Mouse (Mus musculus) megakaryocyte, adult 5-6 weeks (primary cell): ENCODE measurements at regions not wholly inside any gene's neighbourhood (a gene's known extent, or its start where the extent isn't known, plus 50 kb on each side); places are given as distances from the start of the nearest gene placed in this dataset.

Experiments
- ATAC-seq: 2 replicates; pipeline ENCODE4 v1.8.0; 2016; ENCODE audit warnings: mild to moderate bottlenecking, inconsistent platforms; ENCODE audit not compliant: poor library complexity, severe bottlenecking

- ATAC-seq: no peak
Observed at GRCm38 (mm10) chr11:113016801-113017715, 235.0 kb downstream of the Sox9 start.

GRCm38 (mm10) chr11:113021533-113021932 is 239.5 kb downstream of the Sox9 start:
- no peak for ATAC-seq

DNA sequence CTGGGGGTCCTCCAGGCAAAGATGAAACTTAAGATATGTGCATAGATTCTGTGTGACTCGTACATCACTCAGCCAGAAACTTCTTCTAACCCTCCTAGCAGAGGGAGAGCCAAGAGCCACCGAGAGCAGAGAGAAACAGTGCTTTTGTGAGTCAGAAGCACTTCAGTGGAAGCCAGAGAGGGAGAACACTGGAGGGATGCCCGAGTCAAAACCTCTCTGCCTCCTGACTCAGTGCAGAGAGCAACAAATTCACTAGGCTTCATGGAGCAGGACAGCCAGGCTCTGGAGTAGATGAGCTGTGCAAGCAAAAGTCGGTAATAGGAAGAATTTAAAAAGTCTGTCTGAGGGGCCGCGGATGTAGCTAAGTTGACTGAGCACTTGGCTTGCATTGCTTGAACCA is 245.0 kb downstream of the Sox9 start:
- ATAC-seq: no peak

DNA sequence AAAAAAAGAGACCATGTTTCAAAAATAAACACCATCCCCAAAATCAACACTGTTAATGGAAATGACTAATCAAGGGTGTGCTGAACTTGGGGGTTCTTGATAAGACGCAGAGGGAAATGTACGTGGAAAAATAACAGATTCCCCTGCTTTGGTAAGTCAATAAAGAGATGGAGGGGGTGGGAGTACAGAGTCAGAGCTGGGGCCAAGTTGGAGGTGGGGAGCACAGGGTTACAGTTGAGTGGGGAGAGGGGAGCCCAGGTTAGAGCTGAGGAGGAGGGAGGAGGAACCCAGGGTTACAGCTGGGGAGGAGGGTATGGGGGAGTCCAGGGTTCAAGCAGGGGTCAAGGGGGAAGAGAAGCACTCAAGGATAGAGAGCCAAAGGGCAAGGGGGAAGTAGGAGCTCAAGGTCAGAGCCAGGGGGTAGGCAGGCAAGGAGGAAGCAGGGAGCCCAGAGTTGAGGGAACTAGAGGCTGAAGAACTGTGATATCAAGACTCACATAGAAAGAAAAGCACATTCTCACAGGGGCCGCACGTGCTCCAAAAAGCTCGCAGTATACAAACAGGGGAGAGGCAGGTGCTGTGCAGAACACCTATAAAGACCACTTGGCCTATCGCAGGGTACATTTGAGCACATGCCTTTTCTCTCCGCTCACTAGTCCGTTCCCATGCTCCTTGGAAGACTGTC is 246.4 kb downstream of the Sox9 start:
- no peak for ATAC-seq

DNA sequence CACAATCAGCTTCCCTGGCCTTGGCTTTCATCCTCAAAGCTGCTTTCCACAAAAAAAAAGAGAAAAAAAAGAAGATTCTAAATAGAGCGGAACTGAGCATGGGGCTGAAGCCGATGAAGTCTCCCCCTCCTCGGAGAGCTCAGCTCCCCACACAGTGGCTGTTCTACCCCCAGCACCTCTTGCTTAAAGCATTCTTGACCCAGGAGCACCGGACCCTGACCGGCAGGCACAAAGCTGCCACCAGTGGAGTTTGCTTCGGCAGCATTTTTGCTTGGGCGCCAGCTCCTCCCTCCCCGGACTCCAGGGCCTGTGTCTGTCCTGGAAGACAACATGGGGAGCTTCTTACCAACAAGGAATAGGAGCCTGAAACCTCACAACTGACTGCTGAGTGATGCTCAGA is 249.4 kb downstream of the Sox9 start:
- no peak for ATAC-seq

GRCm38 (mm10) chr11:113032487-113033228 is 250.6 kb downstream of the Sox9 start:
- ATAC-seq: no peak

GRCm38 (mm10) chr11:113034911-113035310 is 252.9 kb downstream of the Sox9 start:
- no peak for ATAC-seq

DNA sequence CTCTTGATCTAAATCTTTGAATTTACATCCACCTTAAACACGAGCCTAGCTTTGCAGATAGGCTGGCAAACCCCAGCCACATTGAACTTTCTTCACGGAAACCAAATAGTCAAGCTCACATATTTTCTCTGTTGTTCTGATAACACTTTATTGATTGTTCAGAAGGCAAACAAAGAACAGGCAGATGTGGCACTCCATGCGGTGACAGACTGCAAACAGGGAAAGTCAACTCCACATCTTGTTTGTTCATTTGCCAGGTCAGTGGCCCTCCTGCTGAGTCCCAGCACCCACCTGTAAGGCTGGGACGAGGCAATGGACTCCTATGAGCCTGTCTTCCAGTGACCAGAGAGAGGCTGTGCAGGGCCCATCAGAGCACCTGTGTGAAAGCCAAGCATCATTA is 255.7 kb downstream of the Sox9 start:
- ATAC-seq: no peak

- ATAC-seq: no peak
Observed at GRCm38 (mm10) chr11:113042710-113043109, 260.7 kb downstream of the Sox9 start.

DNA sequence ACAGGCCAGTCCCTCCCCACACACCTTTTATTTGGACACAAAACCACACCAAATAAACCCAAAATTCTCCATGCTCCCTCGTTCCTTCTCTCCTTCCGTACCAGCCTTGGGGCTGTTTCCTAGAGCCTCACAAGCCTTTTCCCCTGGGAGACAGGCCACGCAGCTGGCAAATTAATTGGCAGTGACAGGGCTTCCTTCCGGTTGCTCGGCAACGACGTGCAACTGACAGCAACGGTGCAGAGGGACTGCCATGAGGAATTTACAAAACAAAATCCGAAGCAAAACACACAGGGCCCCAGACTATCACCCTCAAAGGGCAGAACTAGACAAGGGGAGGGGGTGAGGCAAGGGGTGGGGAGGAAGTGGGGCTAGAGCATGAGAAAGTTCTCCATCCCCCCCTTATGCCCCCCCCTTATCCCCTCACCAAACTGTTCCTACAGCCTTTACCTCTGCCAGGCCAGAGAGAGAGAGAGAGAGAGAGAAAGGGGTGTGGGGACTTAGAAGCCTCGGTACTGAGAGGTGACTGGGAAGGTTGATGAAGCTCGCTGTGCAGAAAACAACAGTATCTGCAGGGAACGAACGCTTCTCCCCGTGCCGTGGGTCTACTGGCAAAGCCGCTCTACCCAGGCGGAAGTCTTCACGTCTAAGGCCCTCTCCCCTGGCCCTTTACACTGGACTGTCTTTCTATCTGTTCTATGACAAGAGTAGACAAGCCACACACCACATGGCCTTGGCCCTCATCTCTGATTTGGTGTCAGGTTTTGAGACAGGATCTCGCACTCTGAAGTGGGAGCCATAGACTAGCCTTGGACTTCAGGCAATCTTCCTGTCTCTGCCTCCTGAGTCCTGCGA is 264.4 kb downstream of the Sox9 start:
- ATAC-seq: no peak

DNA sequence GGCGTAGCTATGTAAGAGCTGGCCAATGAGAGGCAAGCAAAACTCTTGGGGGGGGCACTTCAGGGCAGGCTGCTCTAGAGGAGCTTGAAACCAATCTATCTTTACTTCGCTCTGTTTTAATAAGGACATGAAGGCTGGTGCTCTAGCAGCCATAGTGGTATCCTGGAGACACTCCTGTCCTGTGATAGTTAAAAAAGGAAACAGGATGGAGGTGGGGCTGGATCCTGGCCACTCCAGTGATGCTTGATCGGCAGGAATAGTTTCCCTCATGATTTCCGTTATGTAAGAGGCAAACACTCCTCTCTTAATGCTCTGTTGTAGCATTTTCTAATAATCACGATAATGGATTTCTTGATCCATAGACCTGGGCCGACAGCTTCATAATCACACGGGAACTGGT is 266.1 kb downstream of the Sox9 start:
- ATAC-seq: no peak

DNA sequence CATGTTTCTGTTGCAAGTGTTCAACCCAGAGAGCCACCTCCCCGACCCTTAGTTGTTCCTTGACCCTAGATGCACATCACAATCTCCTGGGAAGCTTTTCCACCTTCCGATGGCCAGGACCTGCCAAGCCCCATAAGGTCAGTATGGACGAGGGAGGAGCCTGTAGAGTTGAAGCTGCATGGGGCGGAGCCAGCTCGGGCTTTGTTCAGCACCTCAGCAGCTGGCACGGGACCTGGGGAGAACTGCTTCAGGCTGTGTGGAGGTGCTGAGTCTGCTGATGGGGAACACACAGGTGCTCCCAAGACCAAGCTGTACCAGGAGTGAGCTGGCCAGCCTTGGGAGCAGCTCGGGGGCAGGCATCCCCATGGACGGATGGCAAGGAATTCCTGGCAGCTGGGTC is 267.6 kb downstream of the Sox9 start:
- no peak for ATAC-seq

- no peak for ATAC-seq
Observed at GRCm38 (mm10) chr11:113052536-113052935, 270.5 kb downstream of the Sox9 start.

GRCm38 (mm10) chr11:113056042-113056632 is 274.1 kb downstream of the Sox9 start:
- no peak for ATAC-seq

DNA sequence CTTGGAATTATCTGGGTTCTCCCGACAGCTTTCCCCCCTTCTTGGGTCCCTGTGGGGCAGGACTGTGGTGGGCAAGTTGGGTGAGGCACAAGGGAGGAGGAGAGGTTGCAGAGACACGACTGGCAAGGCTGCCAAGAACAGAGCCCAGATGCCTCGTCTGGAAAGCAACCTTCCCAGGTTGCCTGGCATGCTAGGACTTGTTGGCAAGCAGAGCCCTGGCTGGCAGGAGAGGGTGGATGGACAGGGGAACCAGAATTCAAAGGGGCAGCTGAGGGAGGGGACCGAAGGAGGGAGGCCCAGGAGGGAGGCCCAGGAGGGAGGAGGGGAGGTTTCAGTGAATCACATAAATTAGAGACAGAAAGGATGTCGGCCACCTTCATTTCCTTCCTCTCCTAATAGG is 274.8 kb downstream of the Sox9 start:
- ATAC-seq: no peak

DNA sequence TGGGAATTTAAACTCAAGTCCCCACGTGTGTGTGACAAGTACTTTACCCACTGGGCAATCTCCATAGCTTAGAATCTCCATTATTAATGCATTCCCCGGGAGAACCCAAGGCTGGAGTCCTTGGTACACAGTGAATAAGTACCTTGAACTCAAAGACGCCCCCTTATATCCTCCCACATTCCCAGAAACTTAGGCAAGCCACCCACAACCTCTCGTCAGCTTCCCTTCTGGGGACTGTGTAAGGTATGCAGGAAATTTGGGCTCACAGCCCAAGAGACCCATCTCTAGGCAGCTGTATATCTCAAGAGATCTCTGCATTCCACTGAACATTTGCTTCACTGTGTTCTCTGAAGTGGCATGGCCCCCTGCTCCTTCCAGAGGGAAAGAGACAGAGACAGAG is 288.3 kb downstream of the Sox9 start:
- ATAC-seq: no peak

DNA sequence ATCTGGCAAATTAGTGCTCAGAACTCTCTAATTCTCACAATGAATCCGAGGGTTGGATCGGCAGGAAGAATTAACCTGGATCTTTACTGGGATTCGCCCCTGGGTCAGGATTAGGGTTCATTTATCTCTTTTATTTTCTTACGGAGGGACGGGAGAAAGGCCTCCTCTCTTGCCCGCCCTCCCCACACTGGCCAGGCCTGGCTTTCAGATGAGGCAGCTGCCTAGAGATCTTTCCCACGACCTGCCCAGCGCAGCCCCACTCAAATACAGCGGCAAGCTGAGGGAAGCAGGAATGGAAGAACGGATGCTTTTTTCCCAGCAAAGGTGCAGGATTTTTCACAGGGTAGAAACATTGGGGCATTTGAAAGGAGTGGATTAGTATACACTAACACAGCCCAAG is 289.9 kb downstream of the Sox9 start:
- ATAC-seq: no peak

DNA sequence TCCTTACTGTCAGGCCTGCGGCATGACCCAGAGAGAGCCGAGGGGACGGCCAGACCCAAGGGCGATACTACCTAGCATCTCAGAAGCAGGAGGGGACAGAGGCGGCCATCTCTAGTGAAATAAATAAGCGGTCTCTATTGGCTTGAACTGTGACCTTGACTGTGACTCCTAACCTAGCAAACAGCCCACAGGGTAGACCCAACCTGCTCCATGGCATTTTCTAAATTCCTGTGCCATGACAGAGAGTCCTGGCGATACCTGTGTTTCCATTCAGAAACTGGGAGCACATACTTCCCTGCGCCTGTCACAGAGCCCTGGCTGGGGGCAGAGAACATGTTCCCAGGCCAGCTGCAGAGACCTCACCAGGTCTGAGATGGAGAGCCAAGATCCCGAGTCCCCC is 292.3 kb downstream of the Sox9 start:
- ATAC-seq: no peak

DNA sequence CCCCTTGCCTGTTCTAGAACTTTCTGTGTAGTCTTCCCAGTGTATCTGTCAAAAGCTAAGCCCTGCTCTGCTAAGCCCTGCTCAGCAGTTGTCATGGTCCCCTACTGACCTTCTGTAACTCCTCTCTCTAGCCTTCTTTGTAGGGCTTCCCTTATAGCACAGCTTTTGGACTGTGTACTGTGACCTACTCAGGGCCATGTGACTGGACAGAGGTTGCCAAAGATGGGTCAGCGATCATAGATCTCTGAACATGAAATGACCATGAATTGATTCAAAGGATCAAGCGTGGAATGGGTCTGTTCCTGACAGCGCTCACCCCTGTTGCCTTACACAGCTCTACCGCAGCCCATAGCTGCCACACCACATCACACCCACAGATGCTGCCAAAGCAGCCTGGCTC is 294.3 kb downstream of the Sox9 start:
- no peak for ATAC-seq

GRCm38 (mm10) chr11:113080311-113080710 is 298.3 kb downstream of the Sox9 start:
- ATAC-seq: peak; percentile 40; the same call in 1 of the 2 replicates
